26 mouse cellular contexts compared by ENCODE assay signal in genomic region chr13:95363440-95363839, GRCm38 (mm10). TPM values are rescaled to one million over a fixed set of nuclear protein-coding genes. Genes with fewer than 3 reads are reported as not detected.
DNase-seq lines count a peak whose midpoint lies in the region; ATAC-seq and TF ChIP-seq lines count a peak whose summit lies in the region.
"Had no signal": no experiment of that assay in that cellular context is flagged by ENCODE, and none has a peak within 500 bp of the region (broad histone marks: within the 10 kb centered on the region; RNA-seq: fewer than 3 reads in every experiment).

No protein-coding gene starts in this region.

- H3K4me3 ChIP-seq in gastrocnemius, adult 2 months = no peak overlapping the region
- H3K4me3 ChIP-seq in heart, embryonic 12.5 days = no peak overlapping the region
- H3K4me3 ChIP-seq: embryonic facial prominence, embryonic 15.5 days; heart, adult 2 months; heart, embryonic 10.5 days; hindbrain, embryonic 10.5 days had no signal

- no peak for TF ChIP-seq CTCF in gastrocnemius, adult 2 months (IDR thresholded peaks at IDR 0.05)

- H3K9ac ChIP-seq in heart, embryonic 12.5 days = no peak overlapping the region
- H3K9ac ChIP-seq: embryonic facial prominence, embryonic 15.5 days; forebrain, postnatal 0 days; hindbrain, embryonic 14.5 days had no signal

- peaks cover 11% of the 10 kb centered on the region for H3K4me1 ChIP-seq in heart, embryonic 12.5 days (replicated peaks)
- H3K4me1 ChIP-seq: embryonic facial prominence, embryonic 15.5 days; hindbrain, embryonic 10.5 days had no signal

- 54% methylated on average over 4 of the region's 4 CpGs for WGBS in heart, embryonic 12.5 days

- DNase-seq in gastrocnemius, adult 2 months = peak; percentile 36
- DNase-seq in gastrocnemius, postnatal 4 days (ENCODE audit: low spot score in 2 of 2) = no peak
- no peak for DNase-seq in heart, postnatal 4 days
- DNase-seq in lung, postnatal 10 days = peak; percentile 6
- DNase-seq in lung, postnatal 4 days = no peak
- no peak for DNase-seq in testis, postnatal 10 days (ENCODE audit: low spot score)
- DNase-seq: adrenal gland, adult 2 months; adrenal gland, postnatal 25 days; B cell, adult 2 months; cerebellum, adult 11-12 months; cerebellum, adult 8-10 months; cerebellum, postnatal 10 days; cerebellum, postnatal 36 days; embryo, embryonic 11 days; forebrain, postnatal 0 days; heart, adult 2 months; kidney, adult 2 months had no signal

- H3K27ac ChIP-seq in gastrocnemius, adult 2 months = 0 out of 2 replicates have a peak overlapping the region, but pooled peaks have one; percentile 4
- H3K27ac ChIP-seq in heart, embryonic 12.5 days (ENCODE audit: poor library complexity, severe bottlenecking) = 0 out of 2 replicates have a peak overlapping the region, but pooled peaks have one; percentile 5
- H3K27ac ChIP-seq: embryonic facial prominence, embryonic 15.5 days; heart, adult 2 months; heart, embryonic 10.5 days; hindbrain, embryonic 10.5 days; hindbrain, embryonic 14.5 days had no signal

- no peak overlapping the region for H3K4me2 ChIP-seq in heart, embryonic 12.5 days
- H3K4me2 ChIP-seq: embryonic facial prominence, embryonic 15.5 days; hindbrain, embryonic 14.5 days had no signal

- no peaks in the 10 kb centered on the region for H3K9me3 ChIP-seq in heart, embryonic 12.5 days (replicated peaks)
- H3K9me3 ChIP-seq: embryonic facial prominence, embryonic 15.5 days; heart, embryonic 10.5 days; hindbrain, embryonic 10.5 days had no signal

- intact Hi-C loops in gastrocnemius, adult 2 months (cut with DNase I) = no loop called here

- H3K36me3 ChIP-seq in heart, embryonic 12.5 days = peaks cover 65% of the 10 kb centered on the region

- H3K27me3 ChIP-seq in heart, embryonic 12.5 days (replicated peaks) = no peaks in the 10 kb centered on the region
- H3K27me3 ChIP-seq: embryonic facial prominence, embryonic 15.5 days had no signal

- no peak for ATAC-seq in heart, embryonic 12.5 days (ENCODE audit: insufficient number of reproducible peaks, low FRiP score)
- ATAC-seq: CD4-positive, CD25-positive, alpha-beta regulatory T cell, adult 4 months; forebrain, embryonic 14.5 days; forebrain, postnatal 0 days; intestine, postnatal 0 days had no signal

RNA-seq across cellular contexts. Expression of gene Aggf1, which starts 11.7 kb away (rescaled TPM):
- total RNA-seq in gastrocnemius, adult 2 months (2021) = 10 to 100 TPM; 16.5 to 19.7 TPM
- 10 to 100 TPM; 22.4 to 22.5 TPM for total RNA-seq in gastrocnemius, postnatal 4 days (2021)
- polyA plus RNA-seq in heart, embryonic 12.5 days (2016; fragmentation: Nextera tagmentation; extraction: Ambion mirVana) = 30.3 and 31.6 TPM in 2 replicates
- 10 to 100 TPM; 27.9 to 28.3 TPM for total RNA-seq in heart, postnatal 4 days (2021)

RNA-seq across cellular contexts. Expression of gene Zbed3, which starts 40.0 kb away (rescaled TPM):
- 1 to 10 TPM; 4.2 to 8.2 TPM for total RNA-seq in gastrocnemius, adult 2 months (2021)
- total RNA-seq in gastrocnemius, postnatal 4 days (2021) = 10 to 100 TPM; 20.6 to 23.3 TPM
- 60.0 and 64.3 TPM in 2 replicates for polyA plus RNA-seq in heart, embryonic 12.5 days (2016; fragmentation: Nextera tagmentation; extraction: Ambion mirVana)
- 10 to 100 TPM; 47.5 to 49.6 TPM for total RNA-seq in heart, postnatal 4 days (2021)
- total RNA-seq: MEL had no signal

Comparison
In these comparisons a context has a peak if more than half of its experiments do, and no peak if none do; other contexts are left out.
1. DNase-seq: peak in gastrocnemius, adult 2 months (single experiment) and lung, postnatal 10 days (single experiment); none in gastrocnemius, postnatal 4 days (0 of 2), heart, postnatal 4 days (single experiment), lung, postnatal 4 days (0 of 2) and testis, postnatal 10 days (single experiment).